Mouse (Mus musculus): ENCODE data around the gene Mapk3. TPM values are rescaled to one million over a fixed set of nuclear protein-coding genes. Genes with fewer than 3 reads are reported as not detected.

Gene Mapk3
- polyA plus RNA-seq (2012; rRNA removed), result 28.0 and 36.0 TPM in 2 replicates

DNA sequence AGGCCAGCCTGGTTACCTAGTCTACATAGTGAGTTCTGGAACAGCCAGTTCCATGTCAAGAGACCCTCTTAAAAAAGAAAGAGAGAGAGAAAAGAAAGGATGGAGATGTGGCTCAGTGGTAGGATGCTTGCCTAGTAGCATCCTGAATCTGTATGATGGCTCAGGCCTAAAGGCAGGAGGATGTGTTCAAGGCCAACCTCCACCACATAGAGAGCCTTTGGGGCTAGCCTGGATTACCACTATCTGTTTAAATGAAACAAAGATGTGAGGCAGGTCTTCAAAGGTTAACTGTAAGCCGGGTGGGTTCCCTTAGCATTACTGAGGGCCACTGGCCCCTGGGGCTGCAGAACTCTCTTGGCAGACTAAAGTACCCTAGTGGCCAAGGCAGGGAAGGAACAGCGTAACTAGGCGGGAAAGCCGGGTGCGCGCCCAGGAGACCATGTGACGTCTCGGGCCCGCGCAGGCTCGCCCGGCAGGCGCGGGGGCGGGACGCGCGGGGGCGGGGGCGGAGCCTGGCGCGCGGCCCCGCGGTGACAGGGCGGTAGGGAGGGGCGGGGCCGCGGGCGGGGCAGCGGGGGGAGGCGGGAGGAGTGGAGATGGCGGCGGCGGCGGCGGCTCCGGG lies at the start of gene Mapk3:
TSS of gene Mapk3 (plus strand) at position 552 of the 622 bp plus-strand sequence.

DNA sequence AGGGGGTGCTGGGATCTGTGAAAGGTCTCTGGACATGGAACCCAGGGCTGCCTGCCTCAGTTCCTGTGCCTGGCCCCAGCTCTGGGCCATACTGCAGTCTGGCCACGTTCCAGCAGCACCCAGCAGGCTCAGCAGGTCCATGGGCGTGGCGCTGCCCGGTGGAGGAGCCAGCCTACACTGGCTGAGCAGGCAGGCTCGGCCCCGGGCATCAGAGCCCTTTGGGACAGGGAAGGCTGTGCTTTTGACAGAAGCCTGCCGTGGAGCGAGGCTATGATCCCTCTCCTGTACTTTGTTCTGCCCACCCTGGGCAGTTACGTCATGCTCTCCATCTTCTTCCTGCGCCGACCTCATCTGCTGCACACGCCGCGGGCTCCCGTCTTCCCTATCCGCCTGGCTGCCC lies 6.8 kb downstream of the Mapk3 start, which contains the start of gene Gdpd3:
TSS of gene Gdpd3 (plus strand) at position 134 of the 400 bp plus-strand sequence.

DNA sequence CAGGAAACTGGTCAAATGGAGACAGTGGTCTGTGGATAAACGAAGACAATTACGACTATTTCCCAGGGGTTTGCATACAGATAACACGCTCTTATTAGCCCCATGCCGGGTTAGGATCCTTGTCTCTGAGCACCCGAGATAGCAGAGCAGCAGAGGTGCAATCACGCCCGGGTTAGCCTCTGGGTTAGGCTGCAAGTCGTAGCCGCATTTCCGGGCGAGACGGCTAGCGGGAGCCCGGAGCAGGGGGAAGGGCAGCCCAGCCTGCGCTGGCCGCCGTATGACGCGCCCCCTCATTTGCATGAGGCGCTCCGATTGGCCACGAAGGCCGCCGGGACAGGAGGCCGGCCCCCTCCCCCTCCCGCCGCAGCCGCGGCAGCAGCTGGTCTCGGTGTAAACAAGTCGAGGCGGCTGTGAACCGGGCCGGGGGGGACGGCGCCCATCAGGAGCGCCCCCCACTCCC lies 17.2 kb downstream of the Mapk3 start, which contains the start of gene Ypel3:
TSS of gene Ypel3 (plus strand) at position 358 of the 460 bp plus-strand sequence.

GRCm38 (mm10) chr7:126780971-126781635 lies 21.7 kb downstream of the Mapk3 start, which contains the start of gene Tbx6:
TSS of gene Tbx6 (plus strand) at chr7:126781483.

GRCm38 (mm10) chr7:126791851-126792720 lies 32.7 kb downstream of the Mapk3 start, which contains the start of gene Ppp4c:
TSS of gene Ppp4c (minus strand) at chr7:126792496.

GRCm38 (mm10) chr7:126797411-126798126 lies 38.2 kb downstream of the Mapk3 start, which contains the start of gene Fam57b:
TSS of gene Fam57b (plus strand) at chr7:126797668.

Other genes starting within 250 kb of the Mapk3 start
- gene Eif3c, start 193.2 kb upstream of the Mapk3 start, polyA plus RNA-seq (2012; rRNA removed), result 62.2 and 63.9 TPM in 2 replicates
- 1.5 and 1.8 TPM in 2 replicates for gene Apobr, start 174.7 kb upstream of the Mapk3 start, polyA plus RNA-seq (2012; rRNA removed)
- 7.1 and 8.9 TPM in 2 replicates for gene Cln3, start 173.8 kb upstream of the Mapk3 start, polyA plus RNA-seq (2012; rRNA removed)
- 0.05 TPM in 1 of 2 replicates, not detected in the other for gene Il27, start 164.7 kb upstream of the Mapk3 start, polyA plus RNA-seq (2012; rRNA removed)
- gene Nupr1, start 128.7 kb upstream of the Mapk3 start, polyA plus RNA-seq (2012; rRNA removed), result 2.1 and 2.9 TPM in 2 replicates
- gene Sgf29, start 110.3 kb upstream of the Mapk3 start, polyA plus RNA-seq (2012; rRNA removed), result 24.7 and 26.9 TPM in 2 replicates
- 4.4 and 5.2 TPM in 2 replicates for gene Sult1a1, start 83.2 kb upstream of the Mapk3 start, polyA plus RNA-seq (2012; rRNA removed)
- 33.9 and 35.2 TPM in 2 replicates for gene Bola2, start 64.2 kb upstream of the Mapk3 start, polyA plus RNA-seq (2012; rRNA removed)
- 4.6 and 4.9 TPM in 2 replicates for gene Slx1b, start 63.8 kb upstream of the Mapk3 start, polyA plus RNA-seq (2012; rRNA removed)
- 44.1 and 60.0 TPM in 2 replicates for gene Coro1a, start 51.8 kb upstream of the Mapk3 start, polyA plus RNA-seq (2012; rRNA removed)
- gene Gdpd3, start 6.7 kb downstream of the Mapk3 start, polyA plus RNA-seq (2012; rRNA removed), result 1.2 and 1.6 TPM in 2 replicates
- 58.6 and 66.7 TPM in 2 replicates for gene Ypel3, start 17.4 kb downstream of the Mapk3 start, polyA plus RNA-seq (2012; rRNA removed)
- 1.0 and 1.3 TPM in 2 replicates for gene Tbx6, start 21.9 kb downstream of the Mapk3 start, polyA plus RNA-seq (2012; rRNA removed)
- gene Ppp4c, start 32.9 kb downstream of the Mapk3 start, polyA plus RNA-seq (2012; rRNA removed), result 74.0 and 86.5 TPM in 2 replicates
- 0.09 and 0.13 TPM in 2 replicates for gene Fam57b, start 38.1 kb downstream of the Mapk3 start, polyA plus RNA-seq (2012; rRNA removed)
- gene 4930451I11Rik, start 72.0 kb downstream of the Mapk3 start, polyA plus RNA-seq (2012; rRNA removed), result not detected in 2 replicates
- gene Doc2a, start 87.8 kb downstream of the Mapk3 start, polyA plus RNA-seq (2012; rRNA removed), result 0.01 and 0.03 TPM in 2 replicates
- 58.3 and 79.1 TPM in 2 replicates for gene Hirip3, start 102.4 kb downstream of the Mapk3 start, polyA plus RNA-seq (2012; rRNA removed)
- gene Ino80e, start 102.8 kb downstream of the Mapk3 start, polyA plus RNA-seq (2012; rRNA removed), result 23.2 and 24.6 TPM in 2 replicates
- gene Taok2, start 125.1 kb downstream of the Mapk3 start, polyA plus RNA-seq (2012; rRNA removed), result 15.6 and 17.1 TPM in 2 replicates
- 9.6 and 10.9 TPM in 2 replicates for gene Tmem219, start 163.3 kb downstream of the Mapk3 start, polyA plus RNA-seq (2012; rRNA removed)
- gene Kctd13, start 169.3 kb downstream of the Mapk3 start, polyA plus RNA-seq (2012; rRNA removed), result 4.2 and 4.6 TPM in 2 replicates
- gene Asphd1, start 190.0 kb downstream of the Mapk3 start, polyA plus RNA-seq (2012; rRNA removed), result not detected in 2 replicates
- gene Sez6l2, start 191.0 kb downstream of the Mapk3 start, polyA plus RNA-seq (2012; rRNA removed), result 0.18 and 0.26 TPM in 2 replicates
- gene Cdipt, start 216.3 kb downstream of the Mapk3 start, polyA plus RNA-seq (2012; rRNA removed), result 29.7 and 37.0 TPM in 2 replicates
- 0.23 and 0.35 TPM in 2 replicates for gene Cdiptos, start 216.5 kb downstream of the Mapk3 start, polyA plus RNA-seq (2012; rRNA removed)